Mouse (Mus musculus) skeletal muscle tissue, adult 2 months (tissue): ENCODE results near the gene Vmn1r226.

Experiments used
- DNase-seq: peaks from one replicate; pipeline ENCODE4 v3.0.0-alpha.2; 2012; ENCODE audit warnings: low read depth, low spot score

The Vmn1r226 gene

DNA sequence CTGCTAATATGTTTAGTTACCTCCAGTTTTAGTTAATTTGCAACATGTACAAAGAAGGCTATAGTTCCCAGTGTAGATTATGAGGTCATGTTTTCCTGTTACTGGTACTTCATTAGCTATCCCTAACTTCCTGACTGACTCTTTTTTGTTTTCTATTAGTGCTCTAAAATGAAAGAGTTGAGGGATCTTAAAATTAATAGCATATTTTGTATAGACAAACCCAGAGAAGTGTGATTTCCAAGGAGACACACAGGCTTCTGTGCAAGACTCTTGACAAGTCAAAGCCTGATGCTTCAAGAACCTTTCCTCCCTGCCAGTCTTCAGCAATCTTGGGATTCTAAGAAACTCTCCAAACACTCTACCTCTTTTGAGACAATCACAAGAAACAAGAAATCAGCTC, at the start of gene Vmn1r226:
Gene Vmn1r226 (plus strand): TSS at position 301 of the 400 bp plus-strand sequence.
- DNase-seq, result no peak

DNA sequence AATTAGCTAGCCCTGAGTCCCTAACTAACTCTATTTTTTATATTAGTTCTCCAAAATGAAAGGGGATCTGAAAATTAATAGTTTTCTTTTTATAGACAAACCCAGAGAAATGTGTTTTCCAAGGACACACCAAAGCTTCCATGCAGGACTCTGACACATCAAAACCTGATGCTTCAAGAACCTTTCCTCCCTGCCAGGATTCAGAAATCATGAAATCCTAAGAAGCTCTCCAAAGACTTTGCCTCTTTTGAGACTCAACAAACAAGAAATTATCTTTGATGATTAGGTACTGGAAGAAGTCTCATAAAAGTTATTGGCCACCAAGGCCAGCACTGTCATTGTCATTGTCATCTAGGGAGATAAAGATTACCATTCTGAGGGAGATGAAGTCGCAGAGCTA, 46.9 kb downstream of the Vmn1r226 start, which contains the start of gene Vmn1r227:
Gene Vmn1r227 (plus strand): TSS at position 301 of the 400 bp plus-strand sequence.
- DNase-seq, result no peak
